Mouse (Mus musculus): ENCODE measurements around the gene U2af1. TPM values are rescaled to one million over a fixed set of nuclear protein-coding genes. Genes with fewer than 3 reads are reported as not detected.

The U2af1 gene
- polyA plus RNA-seq, 1 experiment: 80.5 TPM

- peak; percentile 56; the same call in 1 of the 2 replicates for TF ChIP-seq CTCF (IDR thresholded peaks at IDR 0.05; ENCODE audit: low read depth, low read length)
- no peak for TF ChIP-seq POLR2A (IDR thresholded peaks at IDR 0.05; ENCODE audit: borderline replicate concordance, low read depth, low read length)
- H3K4me1 ChIP-seq (ENCODE audit: control insufficient read depth, insufficient read depth, low read length): no peaks in the 10 kb centered on the region
- no peak overlapping the region for H3K4me3 ChIP-seq (ENCODE audit: insufficient read depth, low read length)
- H3K27ac ChIP-seq (ENCODE audit: insufficient read depth, low read depth, low read length): no peak overlapping the region
These were observed 6.1 kb upstream of the U2af1 start for GRCm38 (mm10) chr17:31664760-31665159.

DNA sequence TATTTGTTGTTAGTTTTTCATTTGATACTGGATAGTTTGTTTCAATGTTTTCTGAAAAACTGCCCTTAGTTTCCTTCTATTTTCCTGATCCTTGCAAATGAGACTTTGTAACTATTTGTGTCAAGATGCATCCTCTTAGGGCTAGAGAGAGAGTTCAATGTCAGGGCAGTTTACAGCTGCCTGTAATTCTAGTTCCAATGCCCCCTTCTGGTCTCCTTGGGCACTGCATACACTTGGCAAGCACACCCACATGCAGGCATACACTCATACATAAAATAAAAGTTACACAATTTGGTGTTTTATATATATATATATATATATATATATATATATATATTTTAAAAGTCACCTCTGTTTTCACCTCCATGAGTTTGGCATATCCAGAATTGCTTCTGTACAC, 4.2 kb upstream of the U2af1 start:
- Histone ChIP-seq H3K4me3 (ENCODE audit: insufficient read depth, low read length) (no peak overlapping the region), H3K27ac (ENCODE audit: insufficient read depth, low read depth, low read length) (no peak overlapping the region), H3K4me1 (ENCODE audit: control insufficient read depth, insufficient read depth, low read length) (peaks cover 3% of the 10 kb centered on the region)
- TF ChIP-seq POLR2A (IDR thresholded peaks at IDR 0.05; ENCODE audit: borderline replicate concordance, low read depth, low read length) (no peak), CTCF (IDR thresholded peaks at IDR 0.05; ENCODE audit: low read depth, low read length) (no peak)

DNA sequence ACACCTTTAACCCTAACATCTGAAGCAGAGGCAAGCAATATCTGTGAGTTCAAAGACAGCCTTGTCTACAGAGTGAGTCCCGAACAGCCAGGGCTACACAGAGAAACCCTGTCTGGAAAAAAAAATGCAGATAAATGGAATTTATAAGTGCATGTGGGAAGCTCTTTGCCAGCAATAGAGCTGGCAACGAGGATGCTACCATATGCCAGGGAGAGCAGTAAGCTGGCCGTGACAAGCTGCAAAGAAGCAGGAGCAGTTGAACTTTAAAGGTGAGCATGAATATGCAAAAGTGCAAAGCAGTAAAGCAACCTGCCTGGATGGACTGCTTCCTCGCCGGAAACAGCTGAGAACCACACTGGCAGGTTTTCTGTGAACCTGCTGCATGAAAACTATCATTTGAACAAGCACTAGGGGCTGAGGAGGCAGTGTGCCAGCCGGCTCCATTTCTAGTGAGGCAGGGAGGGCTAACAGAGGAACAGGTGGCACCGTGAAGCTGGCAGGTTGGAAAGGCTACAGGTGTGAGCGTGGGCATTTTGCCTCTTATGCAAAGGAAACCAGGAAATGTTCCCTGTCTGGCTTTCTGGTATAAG, 2.1 kb upstream of the U2af1 start:
- peaks cover 10% of the 10 kb centered on the region for H3K4me1 ChIP-seq (ENCODE audit: control insufficient read depth, insufficient read depth, low read length)
- no peak overlapping the region for H3K27ac ChIP-seq (ENCODE audit: insufficient read depth, low read depth, low read length)
- TF ChIP-seq CTCF (IDR thresholded peaks at IDR 0.05; ENCODE audit: low read depth, low read length): no peak
- TF ChIP-seq POLR2A (IDR thresholded peaks at IDR 0.05; ENCODE audit: borderline replicate concordance, low read depth, low read length): no peak
- H3K4me3 ChIP-seq (ENCODE audit: insufficient read depth, low read length): no peak overlapping the region

GRCm38 (mm10) chr17:31658136-31658467, 590 bp downstream of the U2af1 start:
- peak overlapping the region; percentile 53 for H3K27ac ChIP-seq (ENCODE audit: insufficient read depth, low read depth, low read length)
- TF ChIP-seq CTCF (IDR thresholded peaks at IDR 0.05; ENCODE audit: low read depth, low read length) (no peak), POLR2A (IDR thresholded peaks at IDR 0.05; ENCODE audit: borderline replicate concordance, low read depth, low read length) (no peak)
- peaks cover 13% of the 10 kb centered on the region for H3K4me1 ChIP-seq (ENCODE audit: control insufficient read depth, insufficient read depth, low read length)
- H3K4me3 ChIP-seq (ENCODE audit: insufficient read depth, low read length): peak overlapping the region; percentile 88

GRCm38 (mm10) chr17:31657141-31657983, 1.3 kb downstream of the U2af1 start:
- TF ChIP-seq POLR2A (IDR thresholded peaks at IDR 0.05; ENCODE audit: borderline replicate concordance, low read depth, low read length): no peak
- no peak for TF ChIP-seq CTCF (IDR thresholded peaks at IDR 0.05; ENCODE audit: low read depth, low read length)
- H3K4me3 ChIP-seq (ENCODE audit: insufficient read depth, low read length): peak overlapping the region; percentile 88
- H3K27ac ChIP-seq (ENCODE audit: insufficient read depth, low read depth, low read length): peak overlapping the region; percentile 53; the same call in 1 of the 2 replicates

DNA sequence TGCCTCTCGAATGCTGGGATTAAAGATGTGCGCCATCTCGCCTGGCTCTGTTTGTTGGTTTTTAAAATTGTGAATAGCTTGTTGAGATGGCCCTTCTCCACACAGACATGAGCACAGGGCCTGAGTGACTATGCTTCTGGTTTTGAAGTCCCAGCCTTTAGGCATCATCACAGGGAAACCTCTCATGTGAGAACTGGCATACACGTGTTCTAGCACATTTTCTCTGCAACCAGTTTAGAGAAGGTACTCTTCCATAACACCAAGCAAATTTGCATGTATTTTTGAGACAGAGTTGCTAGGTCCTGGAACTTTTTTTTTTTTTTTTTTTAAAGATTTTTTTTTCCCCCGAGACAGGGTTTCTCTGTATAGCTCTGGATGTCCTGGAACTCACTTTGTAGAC, 2.0 kb downstream of the U2af1 start:
- peaks cover 13% of the 10 kb centered on the region for H3K4me1 ChIP-seq (ENCODE audit: control insufficient read depth, insufficient read depth, low read length)
- H3K4me3 ChIP-seq (ENCODE audit: insufficient read depth, low read length): no peak overlapping the region
- H3K27ac ChIP-seq (ENCODE audit: insufficient read depth, low read depth, low read length): no peak overlapping the region
- TF ChIP-seq POLR2A (IDR thresholded peaks at IDR 0.05; ENCODE audit: borderline replicate concordance, low read depth, low read length) (no peak), CTCF (IDR thresholded peaks at IDR 0.05; ENCODE audit: low read depth, low read length) (no peak)

More at GRCm38 (mm10) chr17:31657141-31657983, 1.3 kb downstream of the U2af1 start:
- peaks cover 13% of the 10 kb centered on the region for H3K4me1 ChIP-seq (ENCODE audit: control insufficient read depth, insufficient read depth, low read length)

GRCm38 (mm10) chr17:31655366-31655765, 3.3 kb downstream of the U2af1 start:
- TF ChIP-seq POLR2A (IDR thresholded peaks at IDR 0.05; ENCODE audit: borderline replicate concordance, low read depth, low read length) (no peak), CTCF (IDR thresholded peaks at IDR 0.05; ENCODE audit: low read depth, low read length) (no peak)
- H3K27ac ChIP-seq (ENCODE audit: insufficient read depth, low read depth, low read length): no peak overlapping the region
- H3K4me1 ChIP-seq (ENCODE audit: control insufficient read depth, insufficient read depth, low read length): peaks cover 13% of the 10 kb centered on the region
- H3K4me3 ChIP-seq (ENCODE audit: insufficient read depth, low read length): no peak overlapping the region

DNA sequence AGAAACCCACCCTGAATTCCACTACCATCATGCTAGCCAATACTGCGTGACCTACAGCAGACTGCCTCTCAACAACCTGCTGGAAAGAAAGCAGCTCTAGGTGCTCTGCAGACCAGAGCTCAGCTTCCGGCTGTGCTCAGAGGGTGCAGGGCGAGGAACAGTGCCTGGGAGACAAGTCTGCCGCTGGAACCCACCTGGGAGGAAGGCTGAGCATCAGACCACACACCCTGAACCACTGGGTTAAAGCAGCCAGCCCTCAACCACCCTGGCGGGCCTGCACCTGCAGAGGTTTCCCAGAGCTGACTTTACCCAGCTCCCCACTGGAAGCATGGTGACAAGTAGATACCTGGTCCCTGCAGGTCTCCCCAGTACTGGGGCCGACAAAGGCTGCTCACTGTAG, 5.4 kb downstream of the U2af1 start:
- TF ChIP-seq CTCF (IDR thresholded peaks at IDR 0.05; ENCODE audit: low read depth, low read length): no peak
- TF ChIP-seq POLR2A (IDR thresholded peaks at IDR 0.05; ENCODE audit: borderline replicate concordance, low read depth, low read length): no peak
- H3K27ac ChIP-seq (ENCODE audit: insufficient read depth, low read depth, low read length): no peak overlapping the region
- H3K4me3 ChIP-seq (ENCODE audit: insufficient read depth, low read length): no peak overlapping the region
- peaks cover 9% of the 10 kb centered on the region; the same call in 1 of the 2 replicates for H3K4me1 ChIP-seq (ENCODE audit: control insufficient read depth, insufficient read depth, low read length)

DNA sequence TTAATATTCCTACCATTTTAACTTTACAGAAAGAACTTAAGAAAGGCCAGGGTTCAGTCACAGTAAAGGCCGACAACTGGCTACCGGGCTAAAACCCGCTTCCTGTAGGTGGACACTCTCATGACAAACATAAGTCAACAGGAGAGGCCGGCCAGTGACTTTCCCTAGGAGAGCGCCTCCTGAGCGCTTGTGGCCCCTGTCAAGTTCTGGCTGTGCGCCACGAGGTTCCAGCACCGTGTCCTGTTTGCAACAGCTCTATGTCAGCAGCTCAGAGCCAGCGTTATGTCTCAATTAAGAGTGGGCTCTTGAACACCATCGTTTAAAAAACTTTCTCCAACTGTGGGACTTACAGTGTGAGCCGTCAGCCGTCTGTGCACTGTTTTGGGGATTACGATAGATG, 6.5 kb downstream of the U2af1 start:
- no peak overlapping the region for H3K4me3 ChIP-seq (ENCODE audit: insufficient read depth, low read length)
- TF ChIP-seq CTCF (IDR thresholded peaks at IDR 0.05; ENCODE audit: low read depth, low read length) (no peak), POLR2A (IDR thresholded peaks at IDR 0.05; ENCODE audit: borderline replicate concordance, low read depth, low read length) (no peak)
- H3K27ac ChIP-seq (ENCODE audit: insufficient read depth, low read depth, low read length): no peak overlapping the region
- H3K4me1 ChIP-seq (ENCODE audit: control insufficient read depth, insufficient read depth, low read length): peaks cover 7% of the 10 kb centered on the region; the same call in 1 of the 2 replicates

Data from bone marrow macrophage, adult 2 months (primary cell).